Mouse (Mus musculus): ENCODE measurements at regions not wholly inside any gene's neighbourhood (a gene's known extent, or its start where the extent isn't known, plus 50 kb on each side); places are given as distances from the start of the nearest gene placed in this dataset.

- DNase-seq (ENCODE audit: low read depth), result no peak
These were observed 55.3 kb upstream of the Plcb1 start for GRCm38 (mm10) chr2:134730547-134730946.

DNA sequence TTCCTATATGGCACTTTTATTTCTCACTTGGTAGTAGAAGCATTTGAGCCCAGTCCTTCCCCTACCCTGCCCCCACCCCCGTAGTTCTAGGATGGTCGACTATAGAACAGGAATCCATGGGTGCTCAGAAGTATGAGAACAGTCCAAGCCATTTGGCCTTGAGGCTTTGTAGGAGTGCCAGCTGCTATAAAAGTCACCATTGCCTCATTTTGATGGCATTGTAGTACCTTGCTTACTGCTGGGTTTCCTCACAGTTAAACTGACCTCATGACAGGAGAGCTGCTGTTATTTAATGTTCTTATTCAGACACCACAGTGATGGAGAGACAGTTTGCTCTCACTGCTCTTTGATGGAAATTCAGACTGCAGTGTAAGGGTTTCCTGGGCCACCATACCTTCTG, 59.2 kb upstream of the Plcb1 start:
- peak; percentile 85 for DNase-seq (ENCODE audit: low read depth)

DNA sequence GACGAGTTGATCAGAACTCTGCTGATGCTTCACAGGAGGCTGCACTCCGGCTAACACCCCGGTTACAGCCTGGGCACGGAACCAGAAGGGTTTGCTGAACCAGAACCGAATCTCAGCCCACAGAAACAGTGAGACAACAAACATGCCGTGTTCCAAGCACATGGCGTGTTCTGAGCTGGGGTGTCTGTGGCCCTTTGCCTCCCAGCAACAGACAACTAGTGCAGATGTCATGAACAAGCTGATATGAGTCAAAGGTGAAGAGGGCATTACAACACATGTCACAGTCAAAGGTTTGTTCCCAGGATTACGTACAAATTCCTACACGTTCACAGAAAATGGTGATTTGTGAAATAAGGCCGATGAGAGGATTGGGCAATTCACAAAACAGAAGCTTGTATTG, 61.8 kb upstream of the Plcb1 start:
- DNase-seq (ENCODE audit: low read depth), result peak; percentile 50

DNA sequence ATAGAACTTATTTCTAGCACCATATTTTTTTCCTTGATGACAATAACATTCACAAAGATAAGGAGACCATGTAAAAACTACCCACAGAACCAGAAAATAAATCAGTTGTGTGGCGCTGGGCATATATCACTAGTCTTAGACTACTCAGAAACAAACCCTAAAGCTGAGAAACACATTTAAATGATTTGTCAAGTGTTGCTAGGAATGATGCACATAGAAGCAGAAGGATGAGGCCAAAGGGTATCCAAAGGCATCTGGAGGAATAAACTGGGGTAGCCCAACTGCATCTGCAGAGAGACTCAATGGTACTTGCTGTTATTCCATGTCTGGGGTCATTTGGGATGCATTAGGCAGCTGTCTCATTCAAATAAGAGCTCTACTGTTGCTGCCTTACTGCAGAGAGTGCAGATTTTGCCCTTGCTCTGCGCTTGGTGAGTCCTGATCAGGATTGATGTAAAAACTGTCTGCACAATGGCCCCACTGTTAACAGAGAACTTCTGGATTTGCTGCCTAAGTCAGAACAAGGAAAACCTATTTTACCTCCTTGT, 68.0 kb upstream of the Plcb1 start:
- DNase-seq (ENCODE audit: low read depth), result no peak

DNA sequence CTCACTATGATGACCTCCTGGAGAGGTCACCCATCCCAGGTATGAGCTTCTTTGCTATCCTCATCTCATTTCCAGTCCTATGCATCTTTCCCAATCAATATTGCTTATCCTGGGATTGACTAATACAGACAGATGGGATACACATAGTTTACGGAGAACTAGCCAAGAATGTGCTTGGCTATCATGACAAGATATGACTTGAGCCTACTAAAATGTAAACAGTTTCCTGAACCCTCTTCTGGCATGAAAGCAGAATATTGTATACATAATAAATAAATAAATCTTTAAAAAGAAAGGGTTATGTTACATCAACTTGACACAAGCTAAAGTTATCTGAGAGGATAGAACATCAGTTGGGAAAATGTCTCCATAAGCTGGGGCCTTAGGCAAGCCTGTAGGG, 69.3 kb upstream of the Plcb1 start:
- DNase-seq (ENCODE audit: low read depth), result no peak

- DNase-seq (ENCODE audit: low read depth), result no peak
These were observed 70.1 kb upstream of the Tmx4 start for GRCm38 (mm10) chr2:134714001-134714400.

- no peak for DNase-seq (ENCODE audit: low read depth)
These were observed 64.8 kb upstream of the Tmx4 start for GRCm38 (mm10) chr2:134708754-134709153.

DNA sequence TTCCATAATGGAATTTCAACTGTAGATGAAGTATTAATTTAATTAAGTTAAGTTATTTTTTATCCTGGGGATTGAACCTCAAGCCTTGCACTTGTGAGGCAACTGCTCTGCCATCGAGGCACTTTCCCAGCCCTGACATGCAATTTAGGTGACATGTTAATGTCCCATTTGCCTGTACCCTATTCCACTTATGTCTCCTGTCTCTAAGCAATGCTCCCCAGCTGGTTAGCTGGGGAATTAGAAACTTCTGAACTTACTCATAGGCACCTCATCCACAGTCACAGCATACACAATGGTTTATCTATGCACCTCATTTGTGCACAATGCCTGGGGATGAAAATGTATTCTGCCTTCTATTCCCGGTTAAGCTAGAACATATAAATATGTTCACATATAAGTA, 59.1 kb upstream of the Tmx4 start:
- DNase-seq (ENCODE audit: low read depth), result no peak

DNA sequence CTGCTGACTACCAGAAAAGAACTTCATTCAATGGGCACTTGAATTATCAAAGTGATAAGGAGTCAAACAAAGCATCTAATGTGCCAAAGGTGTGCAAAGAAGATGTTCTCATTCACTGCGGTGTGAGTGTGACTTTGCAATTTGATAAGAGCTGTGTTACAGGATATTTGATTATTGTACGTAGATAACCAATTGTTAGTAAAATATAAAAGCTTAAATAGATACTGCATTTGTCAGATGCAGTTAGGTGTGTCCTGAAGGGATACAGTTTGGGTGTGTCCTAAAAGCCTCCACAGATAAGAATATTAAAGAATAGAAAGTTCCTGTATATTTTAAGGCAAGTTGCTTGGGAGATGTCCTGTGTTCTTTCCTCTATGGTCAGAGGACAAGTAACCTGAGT, 53.5 kb upstream of the Tmx4 start:
- DNase-seq (ENCODE audit: low read depth), result no peak

GRCm38 (mm10) chr2:134696394-134696793, 52.4 kb upstream of the Tmx4 start:
- no peak for DNase-seq (ENCODE audit: low read depth)
